Mouse (Mus musculus) induced T-regulatory cell, adult 2 months (primary cell): ENCODE data around the gene Numb.

Experiments used
- DNase-seq: peaks from one replicate; pipeline ENCODE4 v3.0.0-alpha.2; 2012; ENCODE audit warnings: low read depth

Numb gene

GRCm38 (mm10) chr12:83852512-83853213 lies 69.1 kb downstream of the Numb start:
- DNase-seq = no peak

- no peak for DNase-seq
These were observed 71.4 kb downstream of the Numb start for GRCm38 (mm10) chr12:83850334-83850733.

GRCm38 (mm10) chr12:83848595-83849231 lies 73.0 kb downstream of the Numb start:
- DNase-seq = no peak

- DNase-seq = no peak
These were observed 73.9 kb downstream of the Numb start for GRCm38 (mm10) chr12:83847877-83848276.

GRCm38 (mm10) chr12:83842678-83843440 lies 78.9 kb downstream of the Numb start:
- DNase-seq = no peak

GRCm38 (mm10) chr12:83841409-83842190 lies 80.1 kb downstream of the Numb start:
- DNase-seq = no peak

- DNase-seq = no peak
These were observed 87.8 kb downstream of the Numb start for GRCm38 (mm10) chr12:83833979-83834378.

- DNase-seq = no peak
These were observed 91.3 kb downstream of the Numb start for GRCm38 (mm10) chr12:83830424-83830823.

- DNase-seq = no peak
These were observed 105.1 kb downstream of the Numb start for GRCm38 (mm10) chr12:83816616-83817015.

- no peak for DNase-seq
These were observed 109.8 kb downstream of the Numb start for GRCm38 (mm10) chr12:83811901-83812300.

GRCm38 (mm10) chr12:83803641-83804040 lies 118.1 kb downstream of the Numb start:
- no peak for DNase-seq

GRCm38 (mm10) chr12:83800943-83801342 lies 120.8 kb downstream of the Numb start:
- DNase-seq = no peak

- DNase-seq = no peak
These were observed 123.4 kb downstream of the Numb start for GRCm38 (mm10) chr12:83798313-83798712.

- DNase-seq = no peak
These were observed 126.1 kb downstream of the Numb start for GRCm38 (mm10) chr12:83795586-83795985.

GRCm38 (mm10) chr12:83795051-83795450 lies 126.7 kb downstream of the Numb start:
- no peak for DNase-seq

GRCm38 (mm10) chr12:83792706-83793410 lies 128.9 kb downstream of the Numb start:
- DNase-seq = no peak

GRCm38 (mm10) chr12:83791737-83792136 lies 130.0 kb downstream of the Numb start:
- no peak for DNase-seq

GRCm38 (mm10) chr12:83790749-83791148 lies 131.0 kb downstream of the Numb start:
- no peak for DNase-seq

GRCm38 (mm10) chr12:83789781-83790140 lies 132.0 kb downstream of the Numb start:
- no peak for DNase-seq

- DNase-seq = no peak
These were observed 132.5 kb downstream of the Numb start for GRCm38 (mm10) chr12:83789051-83789780.

- DNase-seq = no peak
These were observed 136.4 kb downstream of the Numb start for GRCm38 (mm10) chr12:83785305-83785704.
